Mouse (Mus musculus) 416B (cell line): ENCODE measurements at regions not wholly inside any gene's neighbourhood (a gene's known extent, or its start where the extent isn't known, plus 50 kb on each side); places are given as distances from the start of the nearest gene placed in this dataset.

ENCODE experiments used
- DNase-seq: peaks from one replicate; pipeline ENCODE4 v3.0.0; 2011; ENCODE audit warnings: low read depth

GRCm38 (mm10) chr7:111420698-111421097, 337.9 kb upstream of the Eif4g2 start:
- no peak for DNase-seq

DNA sequence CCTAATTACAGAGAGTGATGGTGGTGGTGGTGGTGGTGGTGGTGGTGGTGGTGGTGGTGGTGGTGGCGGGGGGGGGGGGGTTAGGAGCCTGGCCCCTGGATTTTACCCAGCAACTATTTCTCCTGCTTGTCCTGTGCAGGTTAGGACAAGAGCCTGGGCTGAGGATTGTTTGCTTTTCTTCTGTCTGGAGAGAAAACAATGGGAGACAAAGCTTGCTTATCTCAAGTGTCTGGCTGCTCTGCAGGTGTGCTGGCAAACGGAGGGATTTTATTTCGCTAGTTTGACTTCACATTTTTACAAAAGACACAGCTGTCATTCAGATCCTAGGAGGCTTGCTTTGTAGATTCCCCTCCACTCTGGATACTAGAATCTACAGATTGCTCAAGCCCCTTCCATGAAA, 334.9 kb upstream of the Eif4g2 start:
- DNase-seq, result no peak

GRCm38 (mm10) chr7:111416061-111416460, 333.2 kb upstream of the Eif4g2 start:
- no peak for DNase-seq

GRCm38 (mm10) chr7:111413745-111414144, 330.9 kb upstream of the Eif4g2 start:
- no peak for DNase-seq

GRCm38 (mm10) chr7:111412957-111413356, 330.1 kb upstream of the Eif4g2 start:
- DNase-seq, result no peak

GRCm38 (mm10) chr7:111411386-111411960, 328.6 kb upstream of the Eif4g2 start:
- no peak for DNase-seq

- DNase-seq, result no peak
Observed at GRCm38 (mm10) chr7:111395972-111396371, 313.1 kb upstream of the Eif4g2 start.

GRCm38 (mm10) chr7:111395111-111395510, 312.3 kb upstream of the Eif4g2 start:
- DNase-seq, result no peak

DNA sequence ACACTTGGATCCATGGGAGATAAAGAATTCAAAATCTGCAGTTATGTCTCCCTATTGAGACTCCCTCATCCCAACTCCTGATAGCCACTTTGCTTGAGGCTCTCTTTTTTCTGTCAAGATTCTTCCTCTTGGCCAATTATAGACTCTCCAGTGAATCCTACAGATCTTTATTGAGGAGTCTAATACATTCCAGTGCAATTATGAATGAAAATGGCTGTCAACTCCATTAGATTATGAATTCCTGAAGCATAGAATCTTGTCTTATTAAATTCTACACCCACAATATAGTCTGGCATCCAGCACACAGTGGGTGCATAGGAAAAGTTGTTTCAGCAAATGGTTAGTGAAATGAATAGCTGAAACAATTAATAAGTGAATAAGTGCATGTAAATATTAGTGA, 311.0 kb upstream of the Eif4g2 start:
- no peak for DNase-seq

DNA sequence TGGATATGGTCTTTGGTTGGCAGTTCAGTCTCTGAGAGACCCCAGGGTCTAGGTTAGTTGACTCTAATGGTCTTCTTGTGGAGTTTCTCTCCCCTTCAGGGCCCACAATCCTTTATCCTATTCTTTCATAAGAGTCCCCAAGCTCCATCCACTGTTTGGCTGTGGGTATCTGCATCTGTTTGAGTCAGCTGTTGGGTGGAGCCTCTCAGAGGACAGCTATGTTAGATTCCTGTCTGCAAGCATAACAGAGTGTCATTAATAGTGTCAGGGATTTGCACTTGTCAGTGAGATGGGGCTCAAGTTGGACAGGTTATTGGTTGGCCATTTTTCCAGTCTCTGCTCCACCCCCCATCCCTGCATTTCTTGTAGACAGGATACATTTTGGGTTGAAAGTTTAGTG, 306.9 kb upstream of the Eif4g2 start:
- no peak for DNase-seq

DNA sequence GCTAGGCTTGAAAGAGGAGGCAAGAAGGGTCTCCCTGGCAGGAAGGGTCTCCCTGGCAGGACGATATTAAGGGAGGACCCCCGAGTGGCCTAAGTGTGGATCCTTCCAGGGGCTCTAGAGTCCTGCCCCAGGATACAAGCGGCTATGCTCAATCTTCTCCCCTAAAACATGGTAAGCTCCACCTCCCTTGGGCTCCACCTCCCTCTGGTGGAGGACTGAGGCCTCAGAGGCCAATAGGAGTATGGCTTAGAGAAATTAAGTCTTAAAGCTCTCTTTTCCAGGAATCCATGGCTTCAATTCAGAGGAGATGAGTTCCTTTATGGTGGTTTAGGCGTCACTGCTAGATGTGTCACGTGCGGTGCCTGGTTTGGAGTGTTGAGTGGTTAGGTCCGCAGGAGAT, 291.7 kb upstream of the Eif4g2 start:
- no peak for DNase-seq

GRCm38 (mm10) chr7:111373380-111374173, 290.7 kb upstream of the Eif4g2 start:
- DNase-seq, result no peak

GRCm38 (mm10) chr7:111370421-111370887, 287.6 kb upstream of the Eif4g2 start:
- DNase-seq, result no peak

DNA sequence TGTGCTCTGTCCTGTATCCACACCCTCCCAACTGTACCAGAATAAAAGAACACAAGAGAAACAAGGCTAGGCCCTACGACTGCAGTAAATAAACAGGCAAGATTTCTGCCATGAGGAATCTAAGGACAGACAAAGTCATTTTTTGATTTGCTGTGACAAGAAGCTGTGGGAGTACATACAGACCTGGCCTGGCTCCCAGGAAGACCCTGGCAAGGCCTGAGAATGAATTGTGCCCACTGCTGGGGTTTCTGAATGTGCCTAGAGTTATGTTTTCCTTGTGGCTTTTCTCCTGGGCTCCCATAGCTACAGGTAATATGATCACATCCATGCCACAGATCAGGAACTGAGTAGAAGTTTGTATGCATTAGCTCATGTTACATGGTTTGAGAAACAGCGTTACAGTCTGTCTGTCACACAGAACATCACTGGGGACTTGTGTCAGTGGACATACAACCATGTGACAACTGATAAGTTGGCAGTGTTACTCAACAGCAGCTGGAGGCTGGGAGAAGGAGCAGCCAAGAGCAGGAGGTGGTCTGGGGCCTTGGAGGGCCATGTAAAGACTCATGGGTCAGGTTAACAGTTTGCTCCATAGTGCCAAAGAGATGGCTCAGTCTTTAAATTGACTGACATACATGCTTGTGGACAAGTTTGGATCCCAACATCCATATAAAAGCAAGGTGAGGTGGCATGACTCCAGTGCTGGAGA, 285.6 kb upstream of the Eif4g2 start:
- no peak for DNase-seq

DNA sequence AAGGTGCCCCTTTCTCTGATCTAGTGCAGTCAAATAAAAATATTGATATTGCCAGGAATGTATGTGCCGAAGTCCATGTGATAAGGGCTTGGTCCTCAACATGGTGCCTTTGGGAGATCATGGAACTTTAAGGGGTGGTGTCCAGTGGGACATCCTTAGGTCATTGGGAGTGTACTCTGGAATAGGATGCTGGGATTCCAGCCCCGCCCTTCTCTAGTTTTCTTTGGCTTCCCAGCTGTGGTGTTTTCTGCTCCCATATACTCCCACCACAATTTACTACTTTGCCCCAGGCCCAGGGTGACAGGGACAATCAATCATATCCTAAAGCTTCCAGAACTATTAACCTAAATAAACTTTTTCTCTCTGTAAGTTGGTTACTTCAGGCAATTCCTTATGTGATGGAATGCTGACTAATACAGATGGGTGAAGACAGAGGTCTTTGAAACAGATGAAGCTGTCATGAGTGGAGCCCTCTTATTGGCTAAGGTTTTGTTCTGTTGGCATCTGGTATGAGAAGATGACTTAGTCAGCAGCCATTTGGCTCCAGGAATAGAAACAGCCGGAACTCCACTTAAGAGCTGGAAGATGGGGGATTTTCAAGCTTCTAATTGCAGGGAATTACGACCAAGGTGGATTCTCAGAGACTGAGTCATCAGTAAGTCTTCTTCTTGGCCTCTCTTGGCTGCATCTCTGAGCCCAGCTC, 284.3 kb upstream of the Eif4g2 start:
- DNase-seq, result no peak

DNA sequence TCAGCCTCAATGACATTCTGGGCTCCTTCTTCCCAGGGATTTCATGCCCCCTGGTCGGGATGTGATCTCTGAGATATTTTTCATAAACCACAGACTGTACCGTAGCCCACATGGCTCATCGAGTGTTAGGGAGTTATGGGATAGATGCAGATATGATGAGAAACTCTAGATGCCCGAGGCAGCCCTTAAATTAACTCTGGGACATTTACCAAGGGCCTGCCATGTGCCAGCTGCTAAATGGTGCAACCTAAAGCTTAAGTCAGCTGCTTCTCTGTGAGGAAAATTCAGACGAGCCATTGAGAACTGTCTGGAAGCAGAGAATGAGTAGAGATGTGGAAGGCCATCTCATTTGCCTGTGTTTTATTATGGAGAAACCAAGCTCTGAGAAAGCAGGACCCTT, 282.6 kb upstream of the Eif4g2 start:
- no peak for DNase-seq

DNA sequence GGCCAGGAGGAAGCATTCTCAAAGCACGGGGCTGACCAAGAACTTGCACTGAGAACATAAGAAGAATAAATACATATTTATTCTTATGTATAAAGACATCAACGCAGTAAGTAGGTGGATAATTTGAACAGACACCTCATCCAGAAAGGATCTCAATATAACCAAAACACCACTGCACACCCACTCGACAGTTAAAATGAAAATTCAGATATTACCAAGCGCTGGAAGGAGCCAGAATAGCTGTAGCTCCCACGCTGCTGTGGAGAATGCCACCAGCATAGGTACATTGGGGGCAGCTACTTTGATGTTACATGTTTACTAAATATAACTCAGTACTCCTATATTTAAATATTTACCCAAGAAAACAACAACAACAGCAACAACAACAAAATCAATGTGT, 280.4 kb upstream of the Eif4g2 start:
- no peak for DNase-seq

DNA sequence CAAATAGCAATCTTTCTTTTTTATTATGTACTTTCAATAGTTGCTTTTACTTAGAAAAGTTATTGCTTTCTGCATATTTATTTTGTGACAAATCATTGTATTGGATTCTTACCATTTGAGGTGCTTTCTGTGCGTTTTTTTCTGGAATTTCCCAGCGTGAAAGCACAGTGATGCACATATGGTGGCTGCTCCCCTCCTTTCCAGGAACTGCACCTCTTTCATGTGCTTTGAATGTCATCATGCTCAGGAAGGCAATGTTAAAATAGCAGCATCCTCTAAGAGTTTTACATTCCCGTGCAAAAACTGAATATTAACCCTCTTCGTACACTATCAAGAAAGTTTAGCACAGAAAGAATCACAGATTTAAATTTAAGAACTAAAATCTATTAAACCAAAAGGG, 279.8 kb upstream of the Eif4g2 start:
- no peak for DNase-seq

- DNase-seq, result no peak
Observed at GRCm38 (mm10) chr7:111355088-111355656, 272.3 kb upstream of the Eif4g2 start.

GRCm38 (mm10) chr7:111354066-111354465, 271.2 kb upstream of the Eif4g2 start:
- DNase-seq, result no peak

DNA sequence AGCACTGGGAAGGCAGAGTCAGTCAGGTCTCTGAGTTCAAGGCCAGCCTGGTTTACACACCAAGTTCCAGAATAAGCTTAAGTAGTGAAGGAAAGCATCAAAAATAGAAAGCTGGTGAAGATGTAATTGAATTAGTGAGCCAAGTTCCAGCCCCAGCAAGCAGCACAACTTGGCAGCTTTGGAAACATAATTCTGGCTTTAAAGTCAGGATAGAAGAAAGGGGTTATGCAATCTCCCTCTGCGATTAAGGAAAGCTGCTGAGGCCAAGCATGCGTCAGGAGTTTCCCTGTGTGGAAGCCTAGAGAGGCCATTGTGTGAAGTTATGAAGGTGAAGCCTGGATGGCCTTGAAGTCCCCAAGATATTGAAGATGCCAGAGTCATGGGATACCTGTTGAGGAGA, 269.3 kb upstream of the Eif4g2 start:
- DNase-seq, result no peak

- peak; percentile 8 for DNase-seq
Observed at GRCm38 (mm10) chr7:111345117-111345516, 262.3 kb upstream of the Eif4g2 start.
